Mouse (Mus musculus) liver, adult 2 months (tissue): ENCODE data around the gene Sh3pxd2a.

ENCODE experiments used
- CTCF ChIP-seq: fragments of 200-500 bp; IDR thresholded peaks from 2 replicates; pipeline ENCODE4 v1.5.1; 2011; ENCODE audit warnings: low read depth, low read length, control low read depth
- POLR2A ChIP-seq: fragments of 200-500 bp; IDR thresholded peaks from 2 replicates; pipeline ENCODE4 v1.6.1; 2011; ENCODE audit warnings: low read length, control low read depth; ENCODE audit not compliant: insufficient read depth; ENCODE audit errors: extremely low read depth

DNA sequence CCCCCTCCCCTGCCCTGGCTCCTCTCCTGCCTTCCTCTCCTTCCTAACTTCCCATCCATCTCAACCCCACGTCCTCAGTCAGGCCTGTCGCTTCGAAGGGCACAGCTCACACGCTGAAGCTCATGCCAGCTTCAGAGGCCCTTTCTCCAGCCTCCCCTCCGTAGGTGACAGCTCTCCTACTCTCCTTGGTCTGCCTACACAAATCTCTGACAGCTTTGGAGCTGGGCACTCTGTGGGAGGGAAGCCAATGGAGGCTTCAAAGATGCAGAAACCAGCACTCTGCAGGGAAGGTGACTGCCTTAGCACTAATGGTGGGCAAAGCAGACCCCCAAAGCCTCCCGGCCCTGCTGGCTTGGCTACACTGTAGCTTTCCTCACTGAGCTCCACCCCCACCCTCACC lies 128.9 kb downstream of the Sh3pxd2a start:
- TF ChIP-seq POLR2A (no peak), CTCF (no peak)
